8 mouse cellular contexts compared by ENCODE assay signal in genomic region chr9:36726131-36727033, GRCm38 (mm10). TPM values are rescaled to one million over a fixed set of nuclear protein-coding genes. Genes with fewer than 3 reads are reported as not detected.
DNase-seq lines count a peak whose midpoint lies in the region; ATAC-seq lines count a peak whose summit lies in the region.

No protein-coding gene starts in this region.

- peaks cover 11% of the 10 kb centered on the region for H3K4me1 ChIP-seq in hindbrain, embryonic 16.5 days (ENCODE audit: control insufficient read depth, insufficient read depth, low read depth, low read length)

- H3K27ac ChIP-seq in hindbrain, embryonic 16.5 days (ENCODE audit: low read depth, low read length) = peak overlapping the region; percentile 87
- peak overlapping the region; percentile 58 for H3K27ac ChIP-seq in macrophage

- ATAC-seq in hindbrain, embryonic 16.5 days = peak; percentile 97

- H3K27me3 ChIP-seq in hindbrain, embryonic 16.5 days (replicated peaks; ENCODE audit: control insufficient read depth, insufficient read depth, low read length) = no peaks in the 10 kb centered on the region

- H3K4me3 ChIP-seq in hindbrain, embryonic 16.5 days (ENCODE audit: low read length) = peak overlapping the region; percentile 73
- peak overlapping the region; percentile 73 for H3K4me3 ChIP-seq in macrophage (ENCODE audit: inconsistent target)

- H3K36me3 ChIP-seq in hindbrain, embryonic 16.5 days (ENCODE audit: control insufficient read depth, insufficient read depth, low read length) = no peaks in the 10 kb centered on the region
- 0 out of 2 replicates have a peak, but pooled peaks cover 5% of the 10 kb centered on the region for H3K36me3 ChIP-seq in macrophage (ENCODE audit: inconsistent target)

- peak overlapping the region; percentile 70 for H3K9ac ChIP-seq in hindbrain, embryonic 16.5 days (ENCODE audit: low read depth, low read length)

- DNase-seq in WW6 (ENCODE audit: low read depth, low spot score) = peak; percentile 78
- peak; percentile 74 to 93 for DNase-seq in cerebellum, postnatal 4 days (ENCODE audit: low spot score in 2 of 2)
- DNase-seq in gastrocnemius, adult 18-20 months (ENCODE audit: low spot score) = peak; percentile 90
- peak; percentile 92 to 93 for DNase-seq in left cerebral cortex, adult 18-20 months (ENCODE audit: low spot score in 2 of 2)
- DNase-seq in right cerebral cortex, adult 18-20 months = peak; percentile 92
- peak; percentile 59 for DNase-seq in urinary bladder, postnatal 10 days (ENCODE audit: low spot score)

- H3K4me2 ChIP-seq in hindbrain, embryonic 16.5 days (ENCODE audit: low read length) = peak overlapping the region; percentile 99

- under 1% methylated on average over 53 of the region's 53 CpGs for WGBS in hindbrain, embryonic 16.5 days
- 1% methylated on average over 53 of the region's 53 CpGs for WGBS in macrophage (ENCODE audit: missing documents)

- no peaks in the 10 kb centered on the region for H3K9me3 ChIP-seq in hindbrain, embryonic 16.5 days (ENCODE audit: control insufficient read depth, low read length)

- H3K79me2 ChIP-seq in macrophage (ENCODE audit: inconsistent target) = no peaks in the 10 kb centered on the region

RNA-seq across cellular contexts. Expression of gene Chek1, which starts 0.5 kb away (rescaled TPM):
- total RNA-seq in gastrocnemius, adult 18-20 months (2021) = under 1 TPM; 0.09 to 0.62 TPM
- 8.9 and 9.1 TPM in 2 replicates for polyA plus RNA-seq in hindbrain, embryonic 16.5 days (2015; fragmentation: Nextera tagmentation; extraction: Ambion mirVana)
- total RNA-seq in left cerebral cortex, adult 18-20 months (2021) = 1 to 10 TPM; 2.1 to 3.2 TPM
- total RNA-seq in macrophage (2018; cell fraction: chromatin; rRNA removed) = 10 to 100 TPM in 7 of 26 experiments, 1 to 10 TPM in 19; 1.4 to 16.4 (median 7.1) TPM
- total RNA-seq in macrophage (2018; cell fraction: cytosol; rRNA removed) = 1 to 10 TPM in 16 of 26 experiments, under 1 TPM in 10; 0.50 to 3.0 (median 1.2) TPM
- total RNA-seq in macrophage (2018; cell fraction: nucleus; rRNA removed) = 10 to 100 TPM in 1 of 26 experiments, 1 to 10 TPM in 25; 1.4 to 22.8 (median 3.5) TPM
- 0.75 to 9.6 TPM (median 1.6 TPM) in 3 replicates for polyA plus RNA-seq in macrophage (2018)

RNA-seq across cellular contexts. Expression of gene Acrv1, which starts 33.4 kb away (rescaled TPM):
- not detected for total RNA-seq in gastrocnemius, adult 18-20 months (2021)
- polyA plus RNA-seq in hindbrain, embryonic 16.5 days (2015; fragmentation: Nextera tagmentation; extraction: Ambion mirVana) = not detected in 2 replicates
- not detected for total RNA-seq in left cerebral cortex, adult 18-20 months (2021)
- total RNA-seq in macrophage (2018; cell fraction: chromatin; rRNA removed) = not detected
- total RNA-seq in macrophage (2018; cell fraction: cytosol; rRNA removed) = not detected
- not detected for total RNA-seq in macrophage (2018; cell fraction: nucleus; rRNA removed)
- polyA plus RNA-seq in macrophage (2018) = not detected in 3 replicates

RNA-seq across cellular contexts. Expression of gene Stt3a, which starts 41.1 kb away (rescaled TPM):
- total RNA-seq in gastrocnemius, adult 18-20 months (2021) = 10 to 100 TPM; 31.6 to 40.6 TPM
- 86.5 and 95.3 TPM in 2 replicates for polyA plus RNA-seq in hindbrain, embryonic 16.5 days (2015; fragmentation: Nextera tagmentation; extraction: Ambion mirVana)
- 10 to 100 TPM; 73.9 to 77.3 TPM for total RNA-seq in left cerebral cortex, adult 18-20 months (2021)
- 100 to 1,000 TPM in 15 of 26 experiments, 10 to 100 TPM in 11; 52.0 to 145 (median 105) TPM for total RNA-seq in macrophage (2018; cell fraction: chromatin; rRNA removed)
- 100 to 1,000 TPM; 101 to 206 (median 139) TPM for total RNA-seq in macrophage (2018; cell fraction: cytosol; rRNA removed)
- total RNA-seq in macrophage (2018; cell fraction: nucleus; rRNA removed) = 100 to 1,000 TPM in 23 of 26 experiments, 10 to 100 TPM in 3; 73.0 to 417 (median 170) TPM
- polyA plus RNA-seq in macrophage (2018) = 128 to 178 TPM (median 178 TPM) in 3 replicates

Comparison
In these comparisons a context has a peak if more than half of its experiments do, and no peak if none do; other contexts are left out.
1. Peak in every context shown above with its lines: DNase-seq, ATAC-seq, H3K4me3 ChIP-seq and H3K27ac ChIP-seq.